Mouse (Mus musculus) thymus, postnatal 25 days (tissue): ENCODE measurements around the gene Gm3187.
"Not testable (repeated sequence)": the region's sequence is repeated elsewhere in the genome, so short reads cannot be mapped to it uniquely, and the experiment has no call there.

Experiments used
- DNase-seq: peaks from one replicate; pipeline ENCODE4 v3.0.0; 2022

Gene Gm3187

DNA sequence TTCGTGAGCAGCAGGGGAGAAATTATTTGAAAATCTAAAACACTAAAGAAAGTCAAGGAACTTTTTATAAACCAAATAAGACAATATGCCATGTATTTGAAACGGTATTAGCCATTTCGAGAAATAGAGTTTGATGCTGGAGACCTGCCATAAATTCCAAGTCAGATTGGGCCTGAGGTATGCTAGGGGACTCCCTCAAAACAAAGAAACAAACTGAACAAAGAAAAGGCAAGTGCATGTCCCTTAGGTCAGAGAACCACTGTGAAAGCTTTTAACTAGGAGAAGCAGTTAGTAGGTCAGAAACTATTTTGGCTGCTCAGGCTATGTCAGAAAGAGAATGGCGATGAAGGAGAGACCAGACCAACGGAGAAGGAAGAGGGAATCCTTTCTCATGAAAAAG, at the start of gene Gm3187:
Gene Gm3187, plus strand, starts transcription at position 301 of the 400 bp plus-strand sequence.
- not testable (repeated sequence) for DNase-seq

GRCm38 (mm10) chr14:5455367-5455766, 28.6 kb upstream of the Gm3187 start, which contains the start of gene Gm3194:
Gene Gm3194 (minus strand): TSS chr14:5455467.
- not testable (repeated sequence) for DNase-seq

- not testable (repeated sequence) for DNase-seq
Observed at GRCm38 (mm10) chr14:5460469-5460868, 23.5 kb upstream of the Gm3187 start.

DNA sequence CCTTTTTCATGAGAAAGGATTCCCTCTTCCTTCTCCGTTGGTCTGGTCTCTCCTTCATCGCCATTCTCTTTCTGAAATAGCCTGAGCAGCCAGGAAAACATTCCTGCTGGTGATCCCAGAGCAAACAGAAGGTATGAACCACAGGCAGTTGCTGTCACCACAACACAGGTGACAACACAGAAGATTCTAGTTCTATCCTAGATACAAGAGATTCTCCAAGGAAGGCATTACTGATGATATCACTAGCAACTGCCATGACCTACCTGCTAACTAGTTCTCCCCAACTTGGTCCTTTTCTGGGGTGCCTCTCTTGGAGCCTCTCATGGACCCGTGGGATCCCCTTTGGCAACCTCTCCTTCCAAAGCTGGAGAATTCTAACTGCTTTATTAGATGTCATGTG, 6.3 kb upstream of the Gm3187 start, which contains the start of gene Gm8246:
Gene Gm8246, minus strand, starts transcription at position 101 of the 400 bp plus-strand sequence.
- not testable (repeated sequence) for DNase-seq

DNA sequence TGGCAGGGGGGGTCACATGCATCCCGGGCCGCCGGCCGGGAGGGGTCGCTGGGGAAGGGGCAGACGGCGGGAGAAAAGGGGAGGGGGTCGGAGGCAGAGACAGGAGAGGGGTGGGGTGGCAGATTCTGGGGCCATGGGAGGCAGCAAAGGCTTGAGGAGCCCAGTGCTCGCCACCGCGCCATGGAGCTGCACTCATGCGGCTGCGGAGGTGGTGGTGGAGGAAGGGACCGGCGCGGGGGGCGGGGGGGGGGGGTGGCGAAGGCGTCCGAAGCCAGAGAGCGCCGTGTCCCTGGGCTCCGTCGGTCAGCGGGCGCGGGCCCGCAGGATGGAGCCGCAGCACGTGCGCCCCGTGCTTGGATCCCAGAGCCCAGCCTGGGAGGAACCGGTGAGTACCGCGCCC, 17.4 kb downstream of the Gm3187 start, which contains the start of gene Gm3488:
Gene Gm3488, plus strand, starts transcription at position 301 of the 400 bp plus-strand sequence.
- not testable (repeated sequence) for DNase-seq

DNA sequence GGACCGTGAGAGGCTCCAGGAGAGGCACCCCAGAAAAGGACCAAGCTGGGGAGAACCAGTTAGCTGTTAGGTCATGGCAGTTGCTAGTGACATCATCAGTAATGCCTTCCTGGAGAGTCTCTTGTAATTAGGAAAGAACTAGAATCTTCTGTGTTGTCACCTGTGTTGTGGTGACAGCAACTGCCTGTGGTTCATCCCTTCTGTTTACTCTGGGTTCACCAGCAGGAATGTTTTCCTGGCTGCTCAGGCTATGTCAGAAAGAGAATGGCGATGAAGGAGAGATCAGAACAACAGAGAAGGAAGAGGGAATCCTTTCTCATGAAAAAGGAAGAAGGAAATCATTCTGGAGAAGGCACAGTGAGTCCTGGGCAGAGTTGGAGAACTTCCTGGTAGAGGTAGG, 54.2 kb downstream of the Gm3187 start, which contains the start of gene Gm3532:
Gene Gm3532, plus strand, starts transcription at position 301 of the 400 bp plus-strand sequence.
- not testable (repeated sequence) for DNase-seq
